Mouse (Mus musculus) layer of hippocampus, postnatal 10 days (tissue): ENCODE data around the gene Card14. TPM values are rescaled to one million over a fixed set of nuclear protein-coding genes. Genes with fewer than 3 reads are reported as not detected.
A peak's percentile ranks its signal among the peaks of the same experiment; 100 is the strongest.
"Not testable (repeated sequence)": the region's sequence is repeated elsewhere in the genome, so short reads cannot be mapped to it uniquely, and the experiment has no call there.

Experiments
- DNase-seq, 2 experiments: peaks; one replicate each; pipeline ENCODE4 v3.0.0; 2021; ENCODE audit warnings: low spot score in 2 of 2
- total RNA-seq, 2 experiments: library from RNA; stranded (reverse); gene quantifications; 2 replicates each; pipeline ENCODE4 v1.2.3; 2021

Gene Card14
- total RNA-seq, 2 experiments from 2014 or later, result 0.25 to 0.38 TPM

DNA sequence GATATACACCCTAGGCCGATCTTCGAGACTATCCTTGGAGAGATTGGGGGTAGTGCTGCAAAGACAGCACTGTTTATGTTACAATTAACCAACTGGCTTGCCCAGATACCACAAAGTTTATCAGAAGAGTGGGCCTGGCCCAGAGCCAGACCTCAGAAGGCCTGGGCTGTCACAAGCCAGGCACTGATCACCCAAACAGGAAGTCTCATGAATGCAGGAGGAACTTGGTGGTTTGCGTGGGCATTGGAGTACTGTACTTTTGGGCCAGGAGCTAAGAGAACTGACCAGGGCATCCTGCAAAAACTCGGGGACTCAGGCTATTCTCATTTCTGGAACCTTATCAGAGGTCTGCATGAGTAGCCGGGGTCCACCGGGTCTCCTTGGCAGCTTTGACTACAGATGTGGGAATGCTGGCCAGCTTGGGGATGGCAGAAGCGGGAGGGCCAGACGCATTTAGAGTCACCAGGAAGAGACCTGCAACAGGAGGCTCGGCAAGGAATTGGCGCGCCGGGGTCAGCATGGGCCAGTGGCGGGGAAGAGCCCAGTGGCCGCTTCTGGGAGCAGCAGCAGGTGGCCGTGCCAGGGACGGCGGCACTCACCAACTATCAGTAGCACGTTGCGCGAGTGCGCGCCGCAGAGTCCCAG, 47.4 kb downstream of the Card14 start:
- DNase-seq, result peak; percentile 22 to 29

- DNase-seq, result peak; percentile 72 to 81
Measured at GRCm38 (mm10) chr11:119355443-119356385, 48.1 kb downstream of the Card14 start, which contains the start of the genes Sgsh and Slc26a11. Sgsh (minus strand) TSS chr11:119355536. Slc26a11 (plus strand) TSS chr11:119355557.

GRCm38 (mm10) chr11:119359089-119359488, 51.5 kb downstream of the Card14 start:
- DNase-seq, result no peak

- no peak for DNase-seq
Measured at GRCm38 (mm10) chr11:119362769-119363533, 55.4 kb downstream of the Card14 start.

- DNase-seq, result peak; percentile 68 to 78
Measured at GRCm38 (mm10) chr11:119363534-119364145, 56.1 kb downstream of the Card14 start.

- no peak for DNase-seq
Measured at GRCm38 (mm10) chr11:119375425-119375824, 67.9 kb downstream of the Card14 start.

- DNase-seq, result no peak
Measured at GRCm38 (mm10) chr11:119377326-119377725, 69.8 kb downstream of the Card14 start.

DNA sequence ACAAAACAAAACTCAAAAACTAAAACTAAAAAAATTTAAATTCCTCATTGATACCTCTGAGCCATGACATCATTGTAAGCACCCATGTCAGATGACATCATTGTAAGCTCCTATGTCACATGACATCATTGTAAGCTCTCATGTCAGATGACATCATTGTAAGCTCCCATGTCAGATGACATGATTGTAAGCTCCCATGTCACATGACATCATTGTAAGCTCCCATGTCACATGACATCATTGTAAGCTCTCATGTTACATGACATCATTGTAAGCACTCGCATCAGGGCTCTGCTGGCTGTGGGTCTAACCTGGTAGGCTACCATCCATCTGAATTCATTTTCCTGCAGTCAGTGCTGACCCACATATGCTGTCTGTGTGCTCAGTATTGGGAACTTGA, 71.0 kb downstream of the Card14 start:
- no peak for DNase-seq

DNA sequence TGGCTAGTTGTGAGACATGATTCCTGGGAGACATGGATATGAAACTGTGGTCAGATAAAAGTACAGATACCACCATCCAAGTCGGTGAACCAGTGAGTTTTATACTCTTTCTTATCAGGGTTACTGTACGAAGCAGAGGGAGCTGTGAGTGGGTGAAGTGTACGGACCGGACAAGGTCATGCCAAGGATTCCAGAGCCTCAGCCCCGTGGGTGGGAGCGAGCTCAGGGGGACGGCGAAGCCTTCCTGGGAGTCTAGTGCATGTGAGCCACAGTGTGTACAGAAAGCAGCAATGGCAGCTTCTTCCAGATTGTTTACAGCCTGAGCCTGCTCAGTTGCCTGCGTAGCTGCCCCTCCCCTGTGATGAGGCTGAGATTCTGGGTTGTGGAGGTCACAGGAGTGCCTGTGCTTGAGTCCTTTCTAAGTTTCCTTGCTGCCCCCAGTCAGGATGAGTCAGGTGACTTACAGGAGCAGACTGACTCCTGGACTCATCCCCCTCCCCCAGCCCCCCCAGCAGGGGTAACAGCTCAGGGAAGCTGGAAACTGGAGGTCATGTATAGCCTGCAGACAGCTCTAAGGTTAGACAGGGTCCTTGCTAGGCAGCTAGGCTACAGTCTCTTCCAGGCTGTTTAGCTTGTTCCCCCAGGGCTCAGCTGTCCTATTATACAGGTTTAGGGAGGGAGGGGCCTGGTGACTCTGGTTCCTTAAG, 74.2 kb downstream of the Card14 start:
- DNase-seq, result no peak

GRCm38 (mm10) chr11:119382338-119382850, 74.8 kb downstream of the Card14 start:
- DNase-seq, result no peak

DNA sequence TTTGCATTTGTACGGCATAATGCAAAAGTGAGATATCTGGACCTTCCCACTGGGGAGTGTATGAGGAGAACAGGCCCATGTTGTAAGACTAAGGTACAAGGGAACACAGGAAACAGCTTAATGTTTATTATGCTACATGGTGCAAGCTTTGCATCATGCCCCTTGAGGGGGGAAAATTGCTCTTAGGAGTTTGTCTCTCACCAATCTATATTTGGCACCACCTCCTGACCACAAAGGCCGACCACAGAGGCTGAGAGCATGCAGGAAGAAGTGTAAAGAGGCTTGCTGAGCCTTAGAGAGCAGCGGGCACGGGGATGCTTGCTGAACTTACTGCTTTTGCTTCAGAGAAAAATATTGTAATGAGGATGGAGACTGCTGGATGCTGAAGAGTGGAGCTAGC, 77.3 kb downstream of the Card14 start:
- DNase-seq, result no peak

DNA sequence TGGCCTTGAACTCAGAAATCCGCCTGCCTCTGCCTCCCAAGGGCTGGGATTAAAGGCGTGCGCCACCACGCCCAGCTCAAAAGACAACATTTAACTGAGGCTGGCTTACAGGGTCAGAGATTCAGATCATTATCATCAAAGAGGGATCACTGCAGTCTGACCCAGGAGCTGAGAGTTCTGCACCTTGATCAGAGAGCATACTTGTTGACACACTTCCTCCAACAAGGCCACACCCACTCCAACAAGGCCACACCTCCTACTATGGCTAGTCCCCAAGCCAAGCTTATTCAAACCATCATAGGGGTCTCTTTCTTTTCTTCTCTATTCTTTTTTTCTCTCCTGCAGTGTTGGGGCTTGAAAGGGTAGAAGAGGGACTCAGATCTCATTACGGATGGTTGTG, 78.7 kb downstream of the Card14 start:
- DNase-seq, result no peak

DNA sequence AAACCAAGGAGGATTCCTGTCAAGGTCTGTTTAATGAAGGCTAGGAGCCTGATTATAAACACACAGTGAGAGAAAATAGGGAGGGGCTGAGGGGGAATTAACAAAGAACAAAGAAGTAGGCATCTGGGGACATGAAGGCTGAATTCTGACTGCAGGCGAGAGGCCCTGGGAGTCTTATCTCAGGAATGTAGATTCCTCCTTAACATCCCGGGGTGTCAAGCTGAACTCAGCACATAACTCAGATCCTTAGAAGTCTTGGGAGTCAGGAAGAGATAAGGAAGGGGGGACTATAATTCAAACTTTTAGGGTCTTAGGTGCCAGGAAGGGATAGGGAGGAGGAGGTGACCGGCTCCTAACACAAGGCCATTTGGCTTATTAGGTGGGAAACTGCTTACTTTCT, 79.7 kb downstream of the Card14 start:
- not testable (repeated sequence) for DNase-seq

GRCm38 (mm10) chr11:119389851-119390270, 82.3 kb downstream of the Card14 start:
- DNase-seq, result peak; percentile 70 to 79

GRCm38 (mm10) chr11:119390271-119391231, 83.0 kb downstream of the Card14 start:
- DNase-seq, result peak; percentile 55 to 62

DNA sequence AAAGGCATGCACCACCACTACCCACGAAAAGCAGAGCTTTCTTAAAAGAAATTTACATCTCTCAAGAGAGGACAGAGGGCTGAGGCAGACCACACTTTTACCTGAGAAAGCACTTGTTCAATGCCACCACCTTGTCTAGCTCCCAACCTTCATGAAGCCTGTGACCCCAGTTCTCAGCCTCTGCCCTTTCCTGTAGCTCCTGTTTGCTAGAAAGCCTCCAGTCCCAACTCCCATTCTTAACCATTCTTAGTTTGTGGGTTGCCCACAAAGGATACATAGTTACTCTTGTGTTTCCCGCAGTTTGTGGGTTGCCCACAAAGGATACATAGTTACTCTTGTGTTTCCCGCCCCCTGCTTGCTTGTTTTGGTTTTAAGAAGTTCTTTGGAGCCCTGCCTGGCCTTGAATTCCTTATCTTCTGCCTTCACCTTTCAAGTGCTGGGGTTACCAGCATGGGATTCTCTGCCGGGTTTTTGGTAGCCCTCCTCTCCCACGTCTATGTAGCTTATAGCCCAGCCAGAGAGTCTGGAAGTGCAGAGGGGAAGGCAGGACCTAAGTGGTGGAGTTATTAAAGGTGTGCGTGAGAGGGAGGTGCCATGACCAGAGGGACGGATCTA, 83.9 kb downstream of the Card14 start:
- no peak for DNase-seq

- peak in 1 of 2 experiments; percentile 16 for DNase-seq
Measured at GRCm38 (mm10) chr11:119392001-119392614, 84.5 kb downstream of the Card14 start.
